Mouse (Mus musculus): ENCODE results near the gene Prickle2. TPM values are rescaled to one million over a fixed set of nuclear protein-coding genes. Genes with fewer than 3 reads are reported as not detected.

Prickle2 gene
- polyA plus RNA-seq, 1 experiment = not detected

- Histone ChIP-seq H3K4me3 (replicated peaks) (no peak overlapping the region), H3K4me1 (no peaks in the 10 kb centered on the region), H3K9me3 (no peaks in the 10 kb centered on the region), H3K36me3 (replicated peaks; ENCODE audit: low read length) (no peaks in the 10 kb centered on the region), H3K27me3 (replicated peaks) (no peaks in the 10 kb centered on the region)
- TF ChIP-seq GATA1 (IDR thresholded peaks at IDR 0.05; ENCODE audit: borderline replicate concordance, low read length) (no peak), FLI1 (IDR thresholded peaks at IDR 0.05; ENCODE audit: low read length) (no peak)
Observed at GRCm38 (mm10) chr6:92449956-92450355, 256.0 kb downstream of the Prickle2 start.

DNA sequence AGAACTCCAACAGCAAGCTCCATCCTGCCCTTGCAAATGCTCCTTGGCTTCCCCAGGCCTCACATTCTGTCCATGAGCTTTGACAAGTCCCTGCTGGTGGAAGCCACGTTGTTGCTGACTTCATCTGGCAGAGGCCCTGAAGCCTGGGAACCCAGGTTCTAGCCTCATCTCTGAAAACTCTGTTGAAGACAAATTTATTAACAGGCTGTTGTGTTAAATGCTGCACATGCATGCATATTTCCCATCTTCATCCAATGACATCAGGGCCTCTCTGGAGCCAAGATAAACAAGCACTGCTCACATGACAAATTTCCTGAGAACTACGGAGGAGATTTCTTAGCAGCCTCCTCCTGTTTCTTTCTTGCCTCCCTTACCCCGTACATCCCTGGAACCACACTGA lies 259.3 kb downstream of the Prickle2 start:
- H3K27me3 ChIP-seq (replicated peaks) = no peaks in the 10 kb centered on the region
- H3K9me3 ChIP-seq = no peaks in the 10 kb centered on the region
- TF ChIP-seq FLI1 (IDR thresholded peaks at IDR 0.05; ENCODE audit: low read length) (no peak), GATA1 (IDR thresholded peaks at IDR 0.05; ENCODE audit: borderline replicate concordance, low read length) (no peak)
- no peak overlapping the region for H3K4me3 ChIP-seq (replicated peaks)
- no peaks in the 10 kb centered on the region for H3K4me1 ChIP-seq
- H3K36me3 ChIP-seq (replicated peaks; ENCODE audit: low read length) = no peaks in the 10 kb centered on the region

DNA sequence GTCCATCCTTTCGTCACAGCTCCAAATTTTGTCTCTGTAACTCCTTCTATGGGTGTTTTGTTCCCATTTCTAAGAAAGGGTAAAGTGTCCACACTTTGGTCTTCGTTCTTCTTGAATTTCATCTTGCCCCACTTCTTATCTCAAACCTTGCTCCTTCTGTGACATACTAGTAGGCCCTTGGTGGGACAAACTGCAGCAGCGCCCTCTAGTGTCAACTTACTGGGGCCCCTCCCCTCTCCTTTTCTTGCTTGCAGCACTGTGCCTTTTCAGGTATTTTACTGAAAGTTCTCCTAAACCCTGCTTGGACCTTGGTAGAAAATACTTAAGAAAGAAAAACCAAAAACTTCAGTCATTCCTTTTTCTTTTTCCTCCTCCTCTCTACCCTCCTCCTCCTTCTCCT lies 264.8 kb downstream of the Prickle2 start:
- H3K36me3 ChIP-seq (replicated peaks; ENCODE audit: low read length) = no peaks in the 10 kb centered on the region
- no peak overlapping the region for H3K4me3 ChIP-seq (replicated peaks)
- TF ChIP-seq GATA1 (IDR thresholded peaks at IDR 0.05; ENCODE audit: borderline replicate concordance, low read length) (no peak), FLI1 (IDR thresholded peaks at IDR 0.05; ENCODE audit: low read length) (no peak)
- no peaks in the 10 kb centered on the region for H3K27me3 ChIP-seq (replicated peaks)
- no peaks in the 10 kb centered on the region for H3K9me3 ChIP-seq
- no peaks in the 10 kb centered on the region for H3K4me1 ChIP-seq

DNA sequence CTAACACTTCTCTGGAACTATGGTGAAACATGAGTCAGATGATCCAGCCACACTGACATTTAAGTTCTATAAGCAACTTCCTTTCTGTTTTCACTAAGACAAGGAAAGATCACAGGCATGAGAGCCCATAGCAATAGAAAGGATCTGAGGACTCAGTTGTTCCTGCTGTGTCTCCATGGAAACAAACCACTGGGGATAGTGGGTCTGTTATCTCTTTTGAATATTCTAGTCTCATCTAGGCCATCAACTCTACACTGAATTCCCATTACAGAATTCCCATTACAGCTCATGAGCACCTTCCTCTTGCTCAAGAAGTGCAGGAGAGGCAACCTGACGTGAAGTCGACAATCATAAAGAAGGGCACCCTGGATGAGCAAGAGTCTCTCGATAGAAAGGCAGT lies 265.7 kb downstream of the Prickle2 start:
- Histone ChIP-seq H3K4me1 (no peaks in the 10 kb centered on the region), H3K36me3 (replicated peaks; ENCODE audit: low read length) (no peaks in the 10 kb centered on the region), H3K4me3 (replicated peaks) (no peak overlapping the region), H3K9me3 (no peaks in the 10 kb centered on the region), H3K27me3 (replicated peaks) (no peaks in the 10 kb centered on the region)
- no peak for TF ChIP-seq GATA1 (IDR thresholded peaks at IDR 0.05; ENCODE audit: borderline replicate concordance, low read length)
- no peak for TF ChIP-seq FLI1 (IDR thresholded peaks at IDR 0.05; ENCODE audit: low read length)

- no peak for TF ChIP-seq FLI1 (IDR thresholded peaks at IDR 0.05; ENCODE audit: low read length)
- no peak for TF ChIP-seq GATA1 (IDR thresholded peaks at IDR 0.05; ENCODE audit: borderline replicate concordance, low read length)
- H3K27me3 ChIP-seq (replicated peaks) = no peaks in the 10 kb centered on the region
- no peaks in the 10 kb centered on the region for H3K36me3 ChIP-seq (replicated peaks; ENCODE audit: low read length)
- no peak overlapping the region for H3K4me3 ChIP-seq (replicated peaks)
- H3K9me3 ChIP-seq = no peaks in the 10 kb centered on the region
- no peaks in the 10 kb centered on the region for H3K4me1 ChIP-seq
Observed at GRCm38 (mm10) chr6:92432146-92432545, 273.8 kb downstream of the Prickle2 start.

DNA sequence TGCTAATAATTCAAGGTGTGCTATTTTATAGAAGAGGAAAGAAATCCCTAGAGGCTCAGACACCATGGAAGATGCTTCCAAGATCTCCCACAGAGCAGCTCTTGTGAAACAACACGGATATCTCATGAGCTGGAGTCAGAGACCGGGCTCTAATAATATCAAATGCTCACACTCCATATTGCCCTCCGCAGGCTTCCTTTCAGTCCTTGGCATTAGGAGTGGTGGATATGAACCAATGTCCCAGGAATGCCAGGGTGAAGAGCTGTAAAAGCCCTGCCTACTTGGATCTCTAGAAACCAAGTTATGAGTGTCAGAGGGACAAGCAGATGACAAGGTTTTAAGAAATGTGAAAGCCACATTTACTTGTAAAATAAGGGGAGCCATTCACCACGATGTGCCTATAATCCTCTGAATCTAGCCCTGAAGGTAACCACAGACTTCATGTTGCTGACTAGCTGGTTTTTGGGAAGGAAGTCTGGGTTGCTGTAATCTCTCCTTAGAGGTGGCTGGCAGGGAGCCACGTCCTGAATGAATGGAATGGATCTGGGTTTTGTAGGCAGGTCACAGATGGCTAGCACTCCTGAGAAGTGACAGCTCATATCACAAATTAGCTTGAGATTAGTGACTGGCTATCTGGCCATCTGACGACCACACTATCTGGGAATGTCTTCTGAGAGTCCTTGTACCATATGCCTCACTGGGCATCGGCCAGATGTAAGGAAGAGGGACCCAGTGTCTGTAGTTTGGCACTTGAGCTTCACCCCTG lies 278.4 kb downstream of the Prickle2 start:
- H3K36me3 ChIP-seq (replicated peaks; ENCODE audit: low read length) = no peaks in the 10 kb centered on the region
- H3K4me1 ChIP-seq = no peaks in the 10 kb centered on the region
- H3K27me3 ChIP-seq (replicated peaks) = no peaks in the 10 kb centered on the region
- no peaks in the 10 kb centered on the region for H3K9me3 ChIP-seq
- no peak for TF ChIP-seq GATA1 (IDR thresholded peaks at IDR 0.05; ENCODE audit: borderline replicate concordance, low read length)
- no peak for TF ChIP-seq FLI1 (IDR thresholded peaks at IDR 0.05; ENCODE audit: low read length)
- H3K4me3 ChIP-seq (replicated peaks) = no peak overlapping the region

DNA sequence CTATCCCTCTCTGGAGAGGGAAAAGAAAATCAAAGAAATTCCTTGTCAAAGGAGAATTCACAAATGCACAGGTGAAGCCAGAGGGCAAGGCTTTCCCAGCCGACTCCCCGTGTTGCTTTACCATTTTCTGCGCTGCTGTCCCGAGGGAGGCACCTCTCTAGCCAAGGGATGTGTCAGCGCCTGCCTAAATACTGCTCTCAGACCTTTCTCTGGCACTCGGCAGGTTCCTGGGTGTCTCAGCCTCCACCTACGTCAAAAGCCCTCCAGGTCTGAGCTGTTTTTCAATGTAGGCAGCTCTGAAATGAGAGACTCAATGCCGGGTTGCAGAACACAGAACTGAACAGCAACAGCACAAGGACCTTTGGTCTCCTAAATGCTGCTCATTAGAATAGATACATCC lies 280.1 kb downstream of the Prickle2 start:
- Histone ChIP-seq H3K4me3 (replicated peaks) (no peak overlapping the region), H3K36me3 (replicated peaks; ENCODE audit: low read length) (no peaks in the 10 kb centered on the region)

DNA sequence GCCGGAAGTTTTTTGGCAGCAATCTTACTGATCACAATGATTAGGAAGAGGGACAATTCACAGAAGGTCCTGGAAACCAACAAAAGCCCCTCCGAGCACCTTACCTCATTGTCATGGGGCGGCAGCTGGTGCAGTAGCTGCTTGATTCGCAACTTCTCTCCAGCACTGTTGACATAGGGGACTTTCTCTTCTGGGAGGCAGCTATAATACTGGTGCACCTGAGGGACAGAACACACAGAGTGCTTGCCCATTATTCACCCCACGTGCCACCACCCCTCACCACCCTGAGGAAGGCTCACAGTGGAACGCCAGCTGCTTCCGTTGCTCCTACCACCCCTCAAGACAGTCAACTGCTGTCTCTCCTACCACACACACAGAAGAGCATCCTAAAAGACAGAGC lies 280.5 kb downstream of the Prickle2 start:
- Histone ChIP-seq H3K9me3 (peaks cover 8% of the 10 kb centered on the region; the same call in 1 of the 2 replicates), H3K36me3 (replicated peaks; ENCODE audit: low read length) (no peaks in the 10 kb centered on the region), H3K4me3 (replicated peaks) (no peak overlapping the region), H3K4me1 (no peaks in the 10 kb centered on the region), H3K27me3 (replicated peaks) (no peaks in the 10 kb centered on the region)
- TF ChIP-seq FLI1 (IDR thresholded peaks at IDR 0.05; ENCODE audit: low read length) (no peak), GATA1 (IDR thresholded peaks at IDR 0.05; ENCODE audit: borderline replicate concordance, low read length) (no peak)

More for the DNA sequence above, 280.1 kb downstream of the Prickle2 start:
- Histone ChIP-seq H3K9me3 (peaks cover 8% of the 10 kb centered on the region; the same call in 1 of the 2 replicates), H3K4me1 (no peaks in the 10 kb centered on the region), H3K27me3 (replicated peaks) (no peaks in the 10 kb centered on the region)
- no peak for TF ChIP-seq FLI1 (IDR thresholded peaks at IDR 0.05; ENCODE audit: low read length)

DNA sequence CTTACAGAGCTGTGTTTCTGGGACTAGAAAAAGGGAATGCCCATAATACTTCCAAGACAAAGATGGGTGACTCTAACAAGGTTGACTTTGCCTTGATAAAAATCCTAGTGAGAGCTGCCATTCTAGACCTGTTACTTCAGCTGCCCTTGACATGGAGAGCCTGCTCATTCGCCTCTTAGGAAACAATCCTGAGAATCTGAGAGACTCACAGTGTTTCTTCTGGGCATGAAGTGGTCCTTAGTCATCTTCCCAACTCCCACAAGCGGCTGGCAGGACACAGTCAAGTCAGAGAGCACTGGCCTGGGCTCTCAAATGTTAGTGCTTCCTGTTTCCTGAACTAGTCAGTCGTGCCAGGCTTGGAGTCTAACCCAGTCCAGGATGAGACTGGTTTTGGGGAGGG lies 281.0 kb downstream of the Prickle2 start:
- H3K4me1 ChIP-seq = no peaks in the 10 kb centered on the region
- TF ChIP-seq GATA1 (IDR thresholded peaks at IDR 0.05; ENCODE audit: borderline replicate concordance, low read length) = no peak
- no peak for TF ChIP-seq FLI1 (IDR thresholded peaks at IDR 0.05; ENCODE audit: low read length)
- no peak overlapping the region for H3K4me3 ChIP-seq (replicated peaks)
- no peaks in the 10 kb centered on the region for H3K36me3 ChIP-seq (replicated peaks; ENCODE audit: low read length)
- H3K27me3 ChIP-seq (replicated peaks) = no peaks in the 10 kb centered on the region
- peaks cover 10% of the 10 kb centered on the region; the same call in 1 of the 2 replicates for H3K9me3 ChIP-seq

DNA sequence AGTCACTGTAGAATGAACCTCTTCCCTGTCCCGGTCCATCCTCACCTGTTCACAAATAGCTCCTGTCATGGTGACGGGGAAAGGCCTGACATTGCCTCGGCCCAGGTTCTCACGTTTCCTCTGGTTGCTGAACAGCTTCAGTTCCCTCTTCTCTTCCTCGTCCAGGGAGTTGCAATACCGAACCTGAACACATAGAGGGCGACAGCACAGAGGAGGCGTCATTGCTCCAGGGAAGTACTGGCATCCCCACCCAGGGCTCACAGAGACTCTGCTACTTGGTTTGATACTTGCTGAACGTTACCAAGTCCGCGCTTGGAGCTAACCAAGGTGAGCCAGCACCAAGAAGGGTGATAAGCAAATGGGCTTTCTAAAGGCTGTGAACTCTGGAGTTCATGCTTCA lies 283.7 kb downstream of the Prickle2 start:
- H3K27me3 ChIP-seq (replicated peaks) = no peaks in the 10 kb centered on the region
- TF ChIP-seq FLI1 (IDR thresholded peaks at IDR 0.05; ENCODE audit: low read length) (no peak), GATA1 (IDR thresholded peaks at IDR 0.05; ENCODE audit: borderline replicate concordance, low read length) (no peak)
- no peaks in the 10 kb centered on the region for H3K4me1 ChIP-seq
- H3K4me3 ChIP-seq (replicated peaks) = no peak overlapping the region
- peaks cover 11% of the 10 kb centered on the region; the same call in 1 of the 2 replicates for H3K9me3 ChIP-seq
- no peaks in the 10 kb centered on the region for H3K36me3 ChIP-seq (replicated peaks; ENCODE audit: low read length)
